Mouse (Mus musculus) right cerebral cortex, adult 2 months (tissue): Measurements from ENCODE around the gene Ucma.
A peak's percentile ranks its signal among the peaks of the same experiment; 100 is the strongest.

Source experiments
- DNase-seq, 2 experiments: peaks; one replicate each; pipeline ENCODE4 v3.0.0; 2021 to 2022; ENCODE audit warnings: low spot score in 2 of 2

Gene Ucma

GRCm38 (mm10) chr2:5001266-5001665, 25.3 kb downstream of the Ucma start:
- DNase-seq: no peak

GRCm38 (mm10) chr2:5007107-5007506, 31.2 kb downstream of the Ucma start:
- DNase-seq: no peak

GRCm38 (mm10) chr2:5011898-5012490, 36.1 kb downstream of the Ucma start:
- no peak for DNase-seq

- peak; percentile 89 to 91 for DNase-seq
Observed at GRCm38 (mm10) chr2:5012491-5013324, 36.8 kb downstream of the Ucma start, which contains the start of gene Mcm10. TSS of gene Mcm10 (minus strand) at chr2:5012791.

GRCm38 (mm10) chr2:5014616-5015015, 38.7 kb downstream of the Ucma start:
- no peak for DNase-seq

- DNase-seq: no peak
Observed at GRCm38 (mm10) chr2:5015527-5015926, 39.6 kb downstream of the Ucma start.

GRCm38 (mm10) chr2:5016922-5017321, 41.0 kb downstream of the Ucma start:
- no peak for DNase-seq

- DNase-seq: peak; percentile 60 to 61
Observed at GRCm38 (mm10) chr2:5019708-5020107, 43.8 kb downstream of the Ucma start.

- no peak for DNase-seq
Observed at GRCm38 (mm10) chr2:5023275-5023674, 47.4 kb downstream of the Ucma start.

GRCm38 (mm10) chr2:5023699-5024399, 47.9 kb downstream of the Ucma start:
- DNase-seq: no peak

GRCm38 (mm10) chr2:5025162-5025733, 49.3 kb downstream of the Ucma start:
- no peak for DNase-seq

GRCm38 (mm10) chr2:5027057-5027456, 51.1 kb downstream of the Ucma start:
- DNase-seq: no peak

- no peak for DNase-seq
Observed at GRCm38 (mm10) chr2:5028047-5028446, 52.1 kb downstream of the Ucma start.

- DNase-seq: no peak
Observed at GRCm38 (mm10) chr2:5029808-5030207, 53.9 kb downstream of the Ucma start.

- peak in 1 of 2 experiments; percentile 39 for DNase-seq
Observed at GRCm38 (mm10) chr2:5031215-5031614, 55.3 kb downstream of the Ucma start.

- no peak for DNase-seq
Observed at GRCm38 (mm10) chr2:5032665-5033064, 56.7 kb downstream of the Ucma start.

- no peak for DNase-seq
Observed at GRCm38 (mm10) chr2:5033546-5034420, 57.9 kb downstream of the Ucma start.

- DNase-seq: no peak
Observed at GRCm38 (mm10) chr2:5034801-5035200, 58.9 kb downstream of the Ucma start.

GRCm38 (mm10) chr2:5035241-5035640, 59.3 kb downstream of the Ucma start:
- DNase-seq: no peak
